Mouse (Mus musculus) ES-CJ7 (cell line): ENCODE measurements around the gene Prrxl1.

Experiments used
- DNase-seq: peaks from one replicate; pipeline ENCODE4 v3.0.0; 2011; ENCODE audit warnings: low read depth, low spot score

Prrxl1 gene

DNA sequence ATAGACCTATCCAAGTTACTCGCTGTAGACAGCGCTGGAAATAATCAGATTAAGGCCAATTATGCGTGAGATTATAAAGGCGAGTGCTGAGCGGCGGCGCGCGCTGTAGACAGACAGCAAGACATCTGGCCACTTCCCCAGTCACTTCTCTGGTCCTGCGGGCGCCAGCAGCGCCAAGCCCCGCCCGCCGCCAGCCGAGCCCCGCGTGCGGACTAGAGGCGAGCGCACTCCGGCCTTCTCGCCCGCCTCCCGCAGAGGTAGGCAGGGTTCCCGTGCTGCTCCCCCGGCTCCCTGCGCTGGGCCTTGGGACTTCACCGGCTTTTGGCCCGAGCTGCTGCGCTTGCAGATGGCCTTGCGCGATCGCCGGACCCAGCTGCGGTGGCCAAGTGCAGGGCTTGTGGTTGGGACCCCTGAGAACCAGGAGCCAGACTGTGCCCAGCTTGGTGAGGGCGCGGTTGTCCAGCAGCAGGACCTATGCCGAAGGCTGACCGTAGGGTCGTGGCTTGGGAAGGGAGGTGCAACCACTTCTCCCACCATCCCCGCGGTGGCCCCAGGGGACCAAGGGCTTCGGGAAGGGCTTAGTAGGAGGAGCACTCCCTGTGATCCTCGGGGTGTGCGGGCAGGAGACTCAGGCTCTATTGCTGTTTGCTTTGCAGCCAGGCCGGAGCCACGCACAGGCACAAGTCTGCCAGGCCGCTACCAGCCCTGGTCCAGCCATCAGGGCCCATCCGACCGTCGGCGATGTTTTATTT, at the start of gene Prrxl1:
Prrxl1 (plus strand) TSS at position 118 of the 752 bp plus-strand sequence.
- peak; percentile 14 for DNase-seq

DNA sequence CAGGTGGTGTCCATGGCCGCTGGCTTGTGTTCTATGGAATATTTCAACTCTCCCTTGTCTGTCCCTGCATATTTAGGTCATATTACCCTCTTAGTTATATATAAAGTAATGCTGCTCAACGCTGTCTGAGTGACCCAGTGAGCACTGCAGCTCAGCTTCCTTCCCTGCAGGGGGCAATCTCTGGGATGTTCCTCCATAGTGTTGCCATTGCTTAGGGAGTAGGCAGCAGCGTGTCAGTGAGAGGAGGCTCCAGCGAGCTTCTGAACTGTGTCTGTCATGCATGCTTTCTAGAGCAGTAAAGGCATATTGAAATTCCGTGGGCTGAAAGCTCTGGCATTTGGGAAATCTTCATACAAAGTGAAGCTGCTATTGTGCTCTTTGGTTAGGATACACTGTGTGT, 47.4 kb upstream of the Prrxl1 start:
- DNase-seq = no peak

GRCm38 (mm10) chr14:32553198-32553903, 45.9 kb upstream of the Prrxl1 start:
- no peak for DNase-seq

DNA sequence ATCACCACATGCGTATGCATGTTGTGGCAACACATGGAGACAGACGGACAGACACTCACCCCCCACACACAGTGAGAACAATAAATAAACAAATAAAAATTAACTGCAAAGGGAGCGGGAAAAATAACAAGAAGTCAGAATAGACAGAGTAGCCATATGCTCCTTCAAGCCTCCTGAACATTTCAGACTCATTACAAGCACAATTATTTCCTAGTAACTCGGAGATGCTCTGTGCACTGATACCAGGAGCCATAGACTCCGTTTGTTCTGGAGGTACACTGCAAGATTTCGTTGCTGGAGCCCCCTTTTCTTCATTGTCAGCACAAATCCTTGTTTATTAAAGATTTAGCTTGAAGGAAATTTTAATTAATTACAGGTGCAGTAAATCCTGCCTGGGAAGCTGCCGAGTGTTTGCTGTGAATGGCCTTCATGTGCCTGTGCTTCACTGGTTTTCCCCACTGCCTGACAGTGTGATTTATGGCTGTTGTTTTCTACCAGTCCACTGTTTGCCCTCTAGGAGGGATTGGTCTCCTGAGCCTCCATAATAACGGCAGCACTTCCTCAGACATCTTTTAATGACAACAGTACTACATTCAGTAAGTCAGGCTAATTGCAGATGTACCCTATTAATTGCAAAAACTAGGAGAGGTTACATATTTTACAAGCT, 44.2 kb upstream of the Prrxl1 start:
- no peak for DNase-seq

- DNase-seq = no peak
Measured at GRCm38 (mm10) chr14:32561428-32561827, 37.8 kb upstream of the Prrxl1 start.

DNA sequence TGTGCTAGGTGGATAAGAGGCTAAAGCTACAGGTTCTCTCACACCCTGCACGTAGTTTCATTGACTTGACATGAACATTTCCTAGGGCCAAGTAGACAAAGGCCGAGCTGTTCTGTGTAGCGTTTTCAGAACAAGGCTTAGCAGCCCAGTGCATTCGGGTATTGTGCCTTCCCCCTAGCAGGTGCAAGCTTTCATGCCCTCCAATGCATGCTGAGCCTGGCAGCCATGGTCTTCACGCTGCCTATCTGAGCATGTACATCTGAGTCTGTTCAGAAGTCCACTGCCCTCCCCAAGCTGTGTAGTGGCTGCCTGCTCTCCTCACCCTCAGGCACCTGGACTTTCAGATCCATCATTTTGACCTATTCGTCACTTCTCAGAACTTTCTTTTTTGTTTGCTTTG, 35.5 kb upstream of the Prrxl1 start:
- DNase-seq = no peak

- DNase-seq = no peak
Measured at GRCm38 (mm10) chr14:32572519-32572918, 26.7 kb upstream of the Prrxl1 start.

DNA sequence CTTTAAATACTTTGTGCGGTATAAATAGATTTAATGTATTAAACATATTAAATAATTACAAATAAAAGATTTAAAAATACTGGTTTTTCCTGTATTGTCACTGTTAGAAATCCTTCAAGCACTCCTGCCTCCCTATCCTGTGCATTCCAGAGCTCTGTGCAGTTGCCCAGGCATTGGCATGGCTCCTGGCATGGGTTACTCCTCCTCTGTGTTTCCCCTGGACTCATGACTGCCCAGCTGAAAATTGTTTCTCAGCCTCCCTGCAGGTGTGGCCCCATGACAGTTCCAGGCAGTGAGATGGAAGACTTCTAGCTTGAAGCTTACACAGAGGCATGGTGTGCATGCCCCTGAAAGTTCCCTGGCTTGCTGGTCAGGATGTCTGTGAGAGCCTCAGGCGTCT, 20.8 kb upstream of the Prrxl1 start:
- no peak for DNase-seq

DNA sequence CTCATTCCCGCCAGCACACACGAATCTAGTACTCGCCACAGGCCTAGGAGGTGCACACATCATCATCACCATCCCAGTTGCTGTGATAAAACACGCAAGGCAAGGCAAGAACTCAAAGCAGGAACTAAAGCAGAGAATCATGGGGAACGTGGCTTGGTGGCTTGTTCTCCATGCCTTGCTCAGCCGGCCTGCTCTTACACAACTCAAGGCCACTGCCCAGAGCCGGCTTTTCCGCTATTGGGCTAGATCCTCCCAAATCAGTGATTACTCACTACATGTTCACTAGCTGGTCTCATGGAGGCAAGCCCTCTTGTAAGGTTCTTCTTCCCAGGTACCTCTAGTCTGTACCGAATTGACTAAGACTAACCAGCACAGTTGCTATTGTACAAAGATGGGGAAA, 15.5 kb upstream of the Prrxl1 start:
- DNase-seq = no peak

- peak; percentile 89 for DNase-seq
Measured at GRCm38 (mm10) chr14:32587013-32587784, 12.0 kb upstream of the Prrxl1 start.

GRCm38 (mm10) chr14:32590377-32590776, 8.8 kb upstream of the Prrxl1 start:
- no peak for DNase-seq

- peak; percentile 76 for DNase-seq
Measured at GRCm38 (mm10) chr14:32597232-32598231, 1.7 kb upstream of the Prrxl1 start.

DNA sequence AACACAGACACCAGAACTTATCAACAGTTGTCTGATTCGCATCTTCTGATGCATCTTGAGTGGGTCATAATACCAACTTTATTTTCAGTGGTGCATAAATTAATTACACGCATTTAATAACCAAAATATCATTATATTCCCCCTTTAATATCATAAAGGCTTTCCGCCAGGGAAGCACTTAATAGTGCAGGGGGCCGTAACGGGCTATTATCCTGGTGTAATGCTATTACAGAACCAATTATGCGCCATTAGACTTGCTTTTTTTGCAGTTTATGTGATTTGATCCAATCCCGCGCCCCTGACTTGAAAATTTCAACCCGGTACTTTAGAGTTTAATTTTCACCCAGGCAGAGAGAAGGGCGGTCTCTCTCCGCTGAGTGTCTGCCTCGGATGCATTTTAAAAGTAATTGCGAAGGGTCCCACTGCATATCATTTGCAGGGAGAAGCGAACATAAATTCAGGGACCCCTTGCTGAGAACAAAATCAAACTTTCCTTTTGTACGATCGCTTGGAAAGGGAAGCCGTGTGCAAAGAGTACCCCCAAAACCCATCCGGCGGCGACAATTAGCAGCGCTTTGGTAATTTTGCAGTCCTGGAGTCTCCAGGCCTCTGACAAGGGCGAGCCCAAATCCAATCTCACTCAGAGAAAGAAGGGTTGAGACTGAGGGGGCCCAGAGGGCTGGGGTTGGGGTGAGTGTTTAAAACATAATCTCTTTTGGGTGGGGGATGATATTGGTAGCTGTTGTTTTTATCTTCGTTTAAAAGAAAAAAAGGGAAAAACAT, 579 bp upstream of the Prrxl1 start:
- no peak for DNase-seq

GRCm38 (mm10) chr14:32600110-32600509, 903 bp downstream of the Prrxl1 start:
- DNase-seq = no peak

- DNase-seq = no peak
Measured at GRCm38 (mm10) chr14:32605508-32605907, 6.3 kb downstream of the Prrxl1 start.

DNA sequence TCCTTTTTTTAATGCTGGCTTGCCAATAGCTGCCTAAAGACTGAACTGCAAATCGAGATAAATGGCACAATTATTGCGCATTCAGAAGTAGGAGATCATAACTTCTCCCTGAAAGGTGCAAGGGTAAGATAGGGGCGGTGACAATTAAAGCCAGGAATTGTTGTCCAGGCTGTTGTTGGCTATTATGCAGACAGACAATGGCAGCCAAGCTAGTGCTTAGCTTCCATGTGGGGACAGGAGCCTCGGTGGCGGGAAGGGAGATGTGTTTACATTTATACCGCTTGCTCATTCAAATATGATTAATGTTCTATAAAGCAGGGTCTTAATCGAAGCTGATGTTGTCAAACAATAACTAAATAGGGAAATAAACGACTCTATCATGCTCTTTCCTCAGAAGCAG, 7.1 kb downstream of the Prrxl1 start:
- no peak for DNase-seq

- peak; percentile 23 for DNase-seq
Measured at GRCm38 (mm10) chr14:32609392-32609791, 10.2 kb downstream of the Prrxl1 start.

- DNase-seq = no peak
Measured at GRCm38 (mm10) chr14:32617253-32617652, 18.0 kb downstream of the Prrxl1 start.

DNA sequence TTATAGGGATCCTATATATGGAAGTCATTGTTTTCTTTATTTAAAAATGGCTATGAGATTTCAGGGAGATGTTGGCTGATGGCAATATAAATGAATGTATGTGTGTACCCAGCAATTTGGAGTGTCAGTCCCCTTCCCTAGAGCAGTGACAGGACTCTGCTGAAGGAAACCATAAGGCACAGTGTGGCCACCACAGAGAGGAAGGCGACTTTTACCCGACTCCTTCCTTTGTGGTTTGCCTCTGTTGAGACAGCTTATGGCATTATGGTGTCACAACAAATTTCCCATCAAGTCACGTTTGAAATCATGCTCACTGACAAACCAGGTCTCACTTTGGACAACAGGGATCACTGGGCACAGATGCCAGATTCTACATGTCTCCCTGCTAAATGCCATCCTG, 25.0 kb downstream of the Prrxl1 start:
- no peak for DNase-seq

- DNase-seq = no peak
Measured at GRCm38 (mm10) chr14:32624811-32625210, 25.6 kb downstream of the Prrxl1 start.
